In the genomic region with DNA sequence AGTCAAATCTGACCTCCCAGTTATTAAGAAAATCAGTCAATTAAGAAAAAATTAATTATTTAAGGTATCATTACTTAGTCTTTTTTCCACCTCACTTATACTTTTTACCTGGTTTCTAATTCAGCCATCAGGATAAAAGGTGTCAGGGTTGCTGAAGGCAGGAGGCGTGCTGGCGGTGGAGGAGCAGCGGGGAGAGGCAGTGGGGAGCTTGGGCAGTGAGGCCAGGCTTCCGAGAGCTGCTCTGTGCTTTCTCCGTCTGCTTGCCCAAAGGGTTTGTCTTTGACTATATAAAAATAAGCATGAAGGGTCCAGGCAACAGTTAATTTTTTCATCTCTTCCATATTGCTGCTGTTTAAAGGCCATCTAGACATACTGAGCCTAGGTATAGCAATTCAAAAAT, we compare ENCODE assay signal across 18 mouse cellular contexts.
"Had no signal": no experiment of that assay in that cellular context is flagged by ENCODE, and none has a peak within 500 bp of the region (broad histone marks: within the 10 kb centered on the region; RNA-seq: fewer than 3 reads in every experiment).

No protein-coding gene starts in this region.

- H3K4me2 ChIP-seq: kidney, embryonic 15.5 days; limb, embryonic 12.5 days; limb, embryonic 15.5 days; liver, embryonic 13.5 days; lung, embryonic 15.5 days; midbrain, embryonic 11.5 days had no signal

- H3K9ac ChIP-seq: kidney, embryonic 15.5 days; limb, embryonic 12.5 days; limb, embryonic 15.5 days; liver, embryonic 13.5 days; lung, embryonic 15.5 days had no signal

- H3K9me3 ChIP-seq: kidney, embryonic 15.5 days; limb, embryonic 12.5 days; limb, embryonic 15.5 days; liver, embryonic 13.5 days; lung, embryonic 15.5 days; megakaryocyte, embryonic 14.5 days had no signal

- DNase-seq: kidney, adult 8-10 months; kidney, postnatal 10 days; kidney, postnatal 36 days; layer of hippocampus, postnatal 36 days; liver, embryonic 13.5 days; lung, adult 18-20 months; lung, postnatal 10 days; lung, postnatal 36 days; midbrain, embryonic 14.5 days; thymus, adult 18-20 months; thymus, postnatal 36 days had no signal

- H3K4me3 ChIP-seq: kidney, embryonic 15.5 days; left cerebral cortex, adult 2 months; limb, embryonic 12.5 days; limb, embryonic 15.5 days; liver, embryonic 13.5 days; lung, embryonic 15.5 days had no signal

- H3K27me3 ChIP-seq: kidney, embryonic 15.5 days; limb, embryonic 12.5 days; limb, embryonic 15.5 days; liver, embryonic 13.5 days; lung, embryonic 15.5 days; megakaryocyte, embryonic 14.5 days had no signal

- H3K27ac ChIP-seq: kidney, embryonic 15.5 days; left cerebral cortex, adult 2 months; limb, embryonic 12.5 days; limb, embryonic 15.5 days; lung, embryonic 15.5 days had no signal
